Mouse (Mus musculus): ENCODE measurements around the gene A130010J15Rik.
A peak's percentile ranks its signal among the peaks of the same experiment; 100 is the strongest.

The A130010J15Rik gene

DNA sequence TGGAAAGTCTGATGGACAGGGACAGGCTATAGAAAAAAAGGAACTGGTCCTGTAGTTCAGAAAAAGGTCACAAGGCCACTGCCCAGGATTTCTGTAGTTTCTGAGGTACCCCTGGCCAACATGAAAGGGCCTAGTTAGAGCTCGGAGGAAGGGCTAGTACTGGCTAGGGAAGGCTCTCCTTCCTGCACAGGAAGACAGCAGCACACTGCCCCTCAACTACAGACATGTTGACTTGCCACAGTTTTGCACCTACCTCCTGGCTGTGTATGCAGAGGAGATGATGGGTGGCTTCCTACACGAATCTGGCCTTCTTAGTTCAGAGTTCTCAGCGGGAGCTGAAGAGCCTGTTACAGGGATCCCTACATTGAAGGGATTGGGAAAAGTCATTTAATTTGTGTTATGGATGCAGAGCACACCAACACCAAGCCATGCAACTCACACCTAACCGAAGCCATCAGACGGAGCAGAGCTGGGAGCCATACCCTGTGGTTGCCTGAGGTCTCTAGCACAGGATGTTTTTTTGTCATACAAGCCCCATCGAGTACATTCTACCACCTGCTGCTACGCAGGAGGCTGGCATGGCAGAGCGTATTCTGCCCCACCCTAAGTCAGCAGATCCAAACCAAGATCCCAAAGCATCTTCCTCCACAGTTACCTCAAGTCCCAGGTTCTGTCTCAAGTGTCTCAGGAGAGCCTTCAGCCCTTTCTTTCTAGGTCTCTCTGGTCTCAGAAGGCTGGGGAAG lies 33.0 kb downstream of the A130010J15Rik start:
- DNase-seq (ENCODE audit: low spot score): no peak

- DNase-seq (ENCODE audit: low spot score): no peak
These were observed 33.5 kb downstream of the A130010J15Rik start, which contains the start of gene Traf3ip3 for GRCm38 (mm10) chr1:193201383-193201778. Gene Traf3ip3 (minus strand): TSS chr1:193201703.

DNA sequence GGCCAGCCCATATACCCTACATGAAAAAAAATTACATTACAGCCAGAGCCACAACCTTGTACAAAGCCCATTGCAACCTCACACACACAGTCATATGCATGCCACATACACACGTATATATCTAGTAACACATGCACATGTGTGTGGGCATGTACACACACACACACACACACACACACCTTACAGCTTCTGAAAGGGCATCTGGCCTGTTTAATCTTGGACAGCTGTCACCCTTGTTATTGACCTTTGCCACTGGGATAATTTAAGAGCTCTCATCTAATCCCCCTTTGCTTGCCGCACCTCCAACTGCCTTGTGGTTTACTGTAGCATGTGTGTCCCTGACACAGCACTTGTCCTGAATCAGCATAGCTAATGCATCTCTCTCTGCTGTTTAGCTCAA lies 36.0 kb downstream of the A130010J15Rik start:
- no peak for DNase-seq (ENCODE audit: low spot score)

DNA sequence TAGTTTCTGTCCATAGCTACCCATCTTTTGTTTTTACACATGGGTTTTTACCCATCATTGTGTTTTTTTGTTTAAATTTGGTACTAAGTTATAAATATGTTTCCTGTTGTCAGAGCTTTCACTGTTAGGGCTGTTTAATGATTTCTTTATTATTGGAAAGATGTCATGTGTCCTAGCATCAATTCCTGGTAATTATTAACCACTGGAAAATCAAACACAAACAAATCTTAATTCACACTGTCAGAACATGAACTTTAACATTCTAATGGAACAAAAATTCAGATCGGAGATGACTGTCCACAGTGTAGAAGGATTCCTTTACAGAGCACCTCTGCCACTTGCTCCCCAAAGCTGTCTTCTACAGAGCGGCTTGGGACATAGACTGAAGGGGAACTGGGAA lies 37.6 kb downstream of the A130010J15Rik start:
- DNase-seq (ENCODE audit: low spot score): no peak

DNA sequence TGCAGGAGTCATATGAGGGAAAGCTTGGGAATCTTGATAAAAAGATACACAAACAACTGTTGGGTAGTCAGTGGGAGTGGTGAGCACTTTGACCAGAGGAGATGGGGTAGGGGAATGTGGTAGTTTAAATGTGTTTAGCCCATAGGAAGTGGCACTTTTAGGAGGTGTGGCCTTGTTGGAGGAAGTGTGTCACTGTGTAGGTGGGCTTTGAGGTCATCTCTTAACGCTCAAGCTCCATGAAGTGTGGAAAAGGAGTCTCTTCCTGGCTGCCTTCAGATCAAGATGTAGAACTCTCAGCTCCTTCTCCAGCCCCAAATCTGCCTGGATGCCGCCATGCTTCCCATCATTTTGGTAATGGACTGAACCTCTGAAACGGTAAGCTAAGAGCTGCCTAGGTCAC lies 39.7 kb downstream of the A130010J15Rik start, which contains the start of gene Lamb3:
Gene Lamb3, plus strand, starts transcription at position 197 of the 400 bp plus-strand sequence.
- DNase-seq (ENCODE audit: low spot score): no peak

GRCm38 (mm10) chr1:193208178-193208577 lies 40.3 kb downstream of the A130010J15Rik start:
- peak; percentile 22 for DNase-seq (ENCODE audit: low spot score)

- DNase-seq (ENCODE audit: low spot score): no peak
These were observed 43.5 kb downstream of the A130010J15Rik start for GRCm38 (mm10) chr1:193211371-193211770.

DNA sequence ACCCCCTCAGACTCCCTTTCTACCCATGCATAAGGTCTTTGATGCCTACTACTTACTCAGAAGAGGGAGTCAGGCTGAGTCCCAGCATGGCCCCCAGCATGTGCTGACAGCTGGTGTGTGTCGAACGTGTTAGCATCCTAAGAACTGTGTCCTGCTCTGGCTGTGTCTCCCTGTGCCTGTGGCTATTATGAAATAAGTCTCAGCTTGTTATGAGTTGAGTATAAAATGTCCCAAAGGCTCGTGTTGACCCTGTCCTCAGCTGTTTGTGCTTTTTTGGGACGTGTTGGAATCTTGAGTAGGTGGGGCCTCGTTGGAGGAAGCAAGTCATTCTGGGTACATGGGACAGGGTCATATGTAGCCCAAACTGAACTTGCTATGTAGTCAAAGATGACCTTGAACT lies 46.2 kb downstream of the A130010J15Rik start:
- no peak for DNase-seq (ENCODE audit: low spot score)

DNA sequence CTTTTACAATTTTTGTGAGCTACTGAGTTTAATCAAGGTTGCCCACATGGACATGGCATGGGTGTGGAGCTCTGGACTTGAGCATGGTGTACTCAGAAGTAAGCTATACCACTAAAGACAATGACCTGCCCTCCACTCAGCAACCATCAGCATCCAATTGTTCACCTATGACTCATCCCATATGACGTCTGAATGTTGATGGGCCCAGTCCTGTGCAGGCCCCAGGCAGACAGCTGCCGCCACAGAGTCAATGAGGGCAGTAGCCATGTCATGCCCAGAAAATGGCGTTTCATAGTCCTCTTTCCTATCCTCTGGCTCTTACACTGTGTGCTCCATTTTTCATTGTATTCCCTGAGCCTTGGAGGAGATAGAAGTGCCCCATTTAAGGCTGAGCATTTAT lies 48.2 kb downstream of the A130010J15Rik start:
- no peak for DNase-seq (ENCODE audit: low spot score)

DNA sequence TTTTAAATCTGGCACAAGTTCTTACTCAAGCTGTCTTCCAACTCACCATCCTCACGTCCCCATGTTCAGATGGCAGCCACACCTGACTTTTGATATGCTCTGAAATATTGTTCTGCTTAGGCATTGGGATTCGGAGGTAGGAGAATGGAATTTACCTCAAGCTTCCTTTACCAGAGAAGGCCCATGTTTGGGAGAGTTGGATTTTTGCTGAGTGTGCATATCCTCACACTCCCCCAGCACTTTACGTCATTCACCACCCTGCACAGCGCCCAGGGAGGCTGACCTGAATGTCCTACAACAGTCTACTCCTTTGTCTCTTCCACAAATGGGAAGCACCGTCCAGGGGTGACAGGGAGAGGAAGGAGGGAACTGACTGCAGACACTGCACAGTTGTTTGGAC lies 52.6 kb downstream of the A130010J15Rik start:
- DNase-seq (ENCODE audit: low spot score): no peak

- DNase-seq (ENCODE audit: low spot score): no peak
These were observed 57.7 kb downstream of the A130010J15Rik start for GRCm38 (mm10) chr1:193225531-193225930.

- DNase-seq (ENCODE audit: low spot score): no peak
These were observed 58.3 kb downstream of the A130010J15Rik start for GRCm38 (mm10) chr1:193226114-193226513.

DNA sequence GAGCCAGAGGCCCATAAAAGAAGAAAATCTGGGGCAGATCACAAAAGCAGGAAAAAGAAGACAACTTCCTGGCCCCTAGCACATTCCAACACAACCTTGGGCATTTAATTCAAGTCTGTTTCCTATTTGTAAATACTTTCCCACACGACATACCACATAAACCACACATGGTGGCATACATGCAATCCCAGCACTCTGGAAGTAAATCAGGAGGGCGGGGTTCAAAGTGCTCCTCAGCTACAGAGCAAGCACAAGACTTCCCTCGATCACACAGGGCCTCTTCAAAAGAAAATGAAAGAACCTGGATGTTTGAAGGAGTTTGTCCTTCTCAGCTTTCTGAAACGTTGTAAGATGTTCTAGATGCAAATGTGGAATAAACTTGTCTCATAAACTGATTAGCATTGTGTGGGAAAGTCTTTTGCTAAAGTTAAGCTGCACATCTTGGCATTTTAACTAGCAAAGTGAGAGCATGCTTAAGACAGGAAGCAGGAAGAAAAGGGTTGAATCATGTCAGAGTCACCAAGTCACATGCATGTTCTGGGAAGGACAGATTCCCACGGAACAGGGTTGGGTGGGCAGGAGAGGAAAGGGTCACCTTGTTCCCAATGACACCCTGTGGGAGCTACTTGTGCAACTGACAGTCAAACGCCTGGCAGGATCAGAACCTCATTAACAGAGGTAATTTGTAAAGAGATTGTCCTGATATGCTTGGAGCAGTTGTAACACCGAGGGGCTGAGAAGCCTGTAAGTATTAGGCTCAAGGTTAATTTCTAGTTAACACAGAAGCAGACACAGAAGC lies 59.1 kb downstream of the A130010J15Rik start:
- DNase-seq (ENCODE audit: low spot score): no peak
